Mouse (Mus musculus): Measurements from ENCODE around the gene Trappc2l. TPM values are rescaled to one million over a fixed set of nuclear protein-coding genes. Genes with fewer than 3 reads are reported as not detected.

The Trappc2l gene
- polyA plus RNA-seq, 1 experiment: 70.2 TPM

GRCm38 (mm10) chr8:122576648-122577022, 34.8 kb upstream of the Trappc2l start, which contains the start of gene Aprt:
TSS of gene Aprt (minus strand) at chr8:122576909.
- TF ChIP-seq MAX (IDR thresholded peaks at IDR 0.05) (peak; percentile 77), MYOG (IDR thresholded peaks at IDR 0.05; ENCODE audit: control insufficient read depth, extremely low read depth, insufficient read length) (no peak)
- peaks cover 12% of the 10 kb centered on the region for H3K79me3 ChIP-seq (ENCODE audit: low read depth)
- no peaks in the 10 kb centered on the region for H3K27me3 ChIP-seq (ENCODE audit: control insufficient read depth, insufficient read depth, insufficient read length)
- peaks cover 34% of the 10 kb centered on the region for H3K36me3 ChIP-seq (ENCODE audit: control insufficient read depth, insufficient read depth)
- peak within 1 kb of the TSS; percentile 78 for H3K4me3 ChIP-seq (ENCODE audit: insufficient read depth, poor library complexity, severe bottlenecking)
- peaks cover 40% of the 10 kb centered on the region for H3K79me2 ChIP-seq (ENCODE audit: control insufficient read depth, insufficient read depth)
- H3ac ChIP-seq (ENCODE audit: control insufficient read depth, insufficient read length, low read depth): peak within 1 kb of the TSS; percentile 86

GRCm38 (mm10) chr8:122577116-122577515, 34.3 kb upstream of the Trappc2l start:
- peaks cover 12% of the 10 kb centered on the region for H3K79me3 ChIP-seq (ENCODE audit: low read depth)
- no peak overlapping the region for H3K4me3 ChIP-seq (ENCODE audit: insufficient read depth, poor library complexity, severe bottlenecking)
- no peaks in the 10 kb centered on the region for H3K27me3 ChIP-seq (ENCODE audit: control insufficient read depth, insufficient read depth, insufficient read length)
- no peak for TF ChIP-seq FOSL1 (IDR thresholded peaks at IDR 0.05; ENCODE audit: insufficient read depth, low read length, poor library complexity, severe bottlenecking)
- TF ChIP-seq USF1 (IDR thresholded peaks at IDR 0.05; ENCODE audit: low read depth): no peak
- no peak for TF ChIP-seq MYOD1 (IDR thresholded peaks at IDR 0.05; ENCODE audit: control insufficient read depth, insufficient read length, low read depth)
- TF ChIP-seq CEBPB (IDR thresholded peaks at IDR 0.05; ENCODE audit: low read depth): no peak
- no peak for TF ChIP-seq MAX (IDR thresholded peaks at IDR 0.05)
- TF ChIP-seq MYOG (IDR thresholded peaks at IDR 0.05; ENCODE audit: control insufficient read depth, extremely low read depth, insufficient read length): no peak
- no peak for TF ChIP-seq CTCF (IDR thresholded peaks at IDR 0.05; ENCODE audit: control insufficient read depth, insufficient read depth, insufficient read length)
- peaks cover 29% of the 10 kb centered on the region for H3K36me3 ChIP-seq (ENCODE audit: control insufficient read depth, insufficient read depth)
- no peak overlapping the region for H3ac ChIP-seq (ENCODE audit: control insufficient read depth, insufficient read length, low read depth)
- H3K79me2 ChIP-seq (ENCODE audit: control insufficient read depth, insufficient read depth): peaks cover 35% of the 10 kb centered on the region

GRCm38 (mm10) chr8:122579196-122579595, 32.2 kb upstream of the Trappc2l start:
- TF ChIP-seq CTCF (IDR thresholded peaks at IDR 0.05; ENCODE audit: control insufficient read depth, insufficient read depth, insufficient read length): no peak
- no peak for TF ChIP-seq FOSL1 (IDR thresholded peaks at IDR 0.05; ENCODE audit: insufficient read depth, low read length, poor library complexity, severe bottlenecking)
- TF ChIP-seq MAX (IDR thresholded peaks at IDR 0.05): no peak
- no peak for TF ChIP-seq CEBPB (IDR thresholded peaks at IDR 0.05; ENCODE audit: low read depth)
- TF ChIP-seq MYOD1 (IDR thresholded peaks at IDR 0.05; ENCODE audit: control insufficient read depth, insufficient read length, low read depth): no peak
- no peak for TF ChIP-seq MYOG (IDR thresholded peaks at IDR 0.05; ENCODE audit: control insufficient read depth, extremely low read depth, insufficient read length)
- TF ChIP-seq USF1 (IDR thresholded peaks at IDR 0.05; ENCODE audit: low read depth): no peak
- no peak overlapping the region for H3ac ChIP-seq (ENCODE audit: control insufficient read depth, insufficient read length, low read depth)
- peaks cover 12% of the 10 kb centered on the region for H3K79me3 ChIP-seq (ENCODE audit: low read depth)
- peaks cover 24% of the 10 kb centered on the region for H3K79me2 ChIP-seq (ENCODE audit: control insufficient read depth, insufficient read depth)
- H3K4me3 ChIP-seq (ENCODE audit: insufficient read depth, poor library complexity, severe bottlenecking): no peak overlapping the region
- peaks cover 13% of the 10 kb centered on the region for H3K36me3 ChIP-seq (ENCODE audit: control insufficient read depth, insufficient read depth)
- H3K27me3 ChIP-seq (ENCODE audit: control insufficient read depth, insufficient read depth, insufficient read length): no peaks in the 10 kb centered on the region

- Histone ChIP-seq H3K79me3 (ENCODE audit: low read depth) (peaks cover 4% of the 10 kb centered on the region), H3K4me3 (ENCODE audit: insufficient read depth, poor library complexity, severe bottlenecking) (no peak overlapping the region), H3K79me2 (ENCODE audit: control insufficient read depth, insufficient read depth) (peaks cover 7% of the 10 kb centered on the region), H3K27me3 (ENCODE audit: control insufficient read depth, insufficient read depth, insufficient read length) (no peaks in the 10 kb centered on the region), H3ac (ENCODE audit: control insufficient read depth, insufficient read length, low read depth) (no peak overlapping the region), H3K36me3 (ENCODE audit: control insufficient read depth, insufficient read depth) (no peaks in the 10 kb centered on the region)
- TF ChIP-seq MYOG (IDR thresholded peaks at IDR 0.05; ENCODE audit: control insufficient read depth, extremely low read depth, insufficient read length): no peak
- TF ChIP-seq MYOD1 (IDR thresholded peaks at IDR 0.05; ENCODE audit: control insufficient read depth, insufficient read length, low read depth): no peak
- TF ChIP-seq MAX (IDR thresholded peaks at IDR 0.05): no peak
- no peak for TF ChIP-seq CEBPB (IDR thresholded peaks at IDR 0.05; ENCODE audit: low read depth)
- no peak for TF ChIP-seq FOSL1 (IDR thresholded peaks at IDR 0.05; ENCODE audit: insufficient read depth, low read length, poor library complexity, severe bottlenecking)
- TF ChIP-seq CTCF (IDR thresholded peaks at IDR 0.05; ENCODE audit: control insufficient read depth, insufficient read depth, insufficient read length): no peak
- no peak for TF ChIP-seq USF1 (IDR thresholded peaks at IDR 0.05; ENCODE audit: low read depth)
These were observed 30.5 kb upstream of the Trappc2l start for GRCm38 (mm10) chr8:122580926-122581325.

- Histone ChIP-seq H3K4me3 (ENCODE audit: insufficient read depth, poor library complexity, severe bottlenecking) (no peak overlapping the region), H3K36me3 (ENCODE audit: control insufficient read depth, insufficient read depth) (no peaks in the 10 kb centered on the region), H3K27me3 (ENCODE audit: control insufficient read depth, insufficient read depth, insufficient read length) (no peaks in the 10 kb centered on the region), H3K79me3 (ENCODE audit: low read depth) (no peaks in the 10 kb centered on the region), H3K79me2 (ENCODE audit: control insufficient read depth, insufficient read depth) (no peaks in the 10 kb centered on the region), H3ac (ENCODE audit: control insufficient read depth, insufficient read length, low read depth) (peak overlapping the region; percentile 66)
- TF ChIP-seq MYOD1 (IDR thresholded peaks at IDR 0.05; ENCODE audit: control insufficient read depth, insufficient read length, low read depth) (peak; percentile 49), CTCF (IDR thresholded peaks at IDR 0.05; ENCODE audit: control insufficient read depth, insufficient read depth, insufficient read length) (no peak)
These were observed 26.5 kb upstream of the Trappc2l start for GRCm38 (mm10) chr8:122584981-122585380.

GRCm38 (mm10) chr8:122585411-122585891, 26.0 kb upstream of the Trappc2l start:
- no peak overlapping the region for H3K4me3 ChIP-seq (ENCODE audit: insufficient read depth, poor library complexity, severe bottlenecking)
- H3K36me3 ChIP-seq (ENCODE audit: control insufficient read depth, insufficient read depth): no peaks in the 10 kb centered on the region
- H3K79me3 ChIP-seq (ENCODE audit: low read depth): no peaks in the 10 kb centered on the region
- peak overlapping the region; percentile 2 for H3ac ChIP-seq (ENCODE audit: control insufficient read depth, insufficient read length, low read depth)
- TF ChIP-seq MYOD1 (IDR thresholded peaks at IDR 0.05; ENCODE audit: control insufficient read depth, insufficient read length, low read depth): no peak
- TF ChIP-seq USF1 (IDR thresholded peaks at IDR 0.05; ENCODE audit: low read depth): peak; percentile 91
- TF ChIP-seq MAX (IDR thresholded peaks at IDR 0.05): peak; percentile 93
- H3K79me2 ChIP-seq (ENCODE audit: control insufficient read depth, insufficient read depth): no peaks in the 10 kb centered on the region
- H3K27me3 ChIP-seq (ENCODE audit: control insufficient read depth, insufficient read depth, insufficient read length): no peaks in the 10 kb centered on the region

Measured in C2C12 (cell line).